ENCODE assay signal across 28 mouse cellular contexts in genomic region chr4:48905196-48905867, GRCm38 (mm10).
DNase-seq lines count a peak whose midpoint lies in the region; ATAC-seq and TF ChIP-seq lines count a peak whose summit lies in the region.
"Had no signal": no experiment of that assay in that cellular context is flagged by ENCODE, and none has a peak within 500 bp of the region (broad histone marks: within the 10 kb centered on the region; RNA-seq: fewer than 3 reads in every experiment).

No protein-coding gene starts in this region.

- H3K9me3 ChIP-seq in hindbrain, embryonic 16.5 days (ENCODE audit: control insufficient read depth, low read length): no peaks in the 10 kb centered on the region
- H3K9me3 ChIP-seq in hindbrain, embryonic 10.5 days: no peaks in the 10 kb centered on the region
- H3K9me3 ChIP-seq in neural tube, embryonic 15.5 days (replicated peaks): no peaks in the 10 kb centered on the region
- H3K9me3 ChIP-seq: embryonic facial prominence, embryonic 12.5 days; G1E; intestine, embryonic 15.5 days; limb, embryonic 15.5 days; midbrain, embryonic 13.5 days; neural tube, embryonic 12.5 days had no signal

- H3K9ac ChIP-seq in hindbrain, embryonic 16.5 days (ENCODE audit: low read depth, low read length): no peak overlapping the region
- no peak overlapping the region for H3K9ac ChIP-seq in neural tube, embryonic 15.5 days (replicated peaks)
- H3K9ac ChIP-seq: embryonic facial prominence, embryonic 12.5 days; intestine, embryonic 15.5 days; limb, embryonic 15.5 days; liver, embryonic 14.5 days; lung, embryonic 14.5 days; midbrain, embryonic 13.5 days; neural tube, embryonic 12.5 days had no signal

- H3K4me1 ChIP-seq in hindbrain, embryonic 16.5 days (ENCODE audit: control insufficient read depth, insufficient read depth, low read depth, low read length): no peaks in the 10 kb centered on the region
- no peaks in the 10 kb centered on the region for H3K4me1 ChIP-seq in hindbrain, embryonic 10.5 days (replicated peaks)
- H3K4me1 ChIP-seq in embryonic fibroblast, embryonic 13.5 days (ENCODE audit: control insufficient read depth, insufficient read depth, low read length): peaks cover 5% of the 10 kb centered on the region; the same call in 1 of the 2 replicates
- H3K4me1 ChIP-seq in neural tube, embryonic 15.5 days: 0 out of 2 replicates have a peak, but pooled peaks cover 6% of the 10 kb centered on the region
- H3K4me1 ChIP-seq: embryonic facial prominence, embryonic 12.5 days; intestine, embryonic 15.5 days; limb, embryonic 15.5 days; midbrain, embryonic 13.5 days; neural tube, embryonic 12.5 days had no signal

- no peaks in the 10 kb centered on the region for H3K27me3 ChIP-seq in hindbrain, embryonic 16.5 days (replicated peaks; ENCODE audit: control insufficient read depth, insufficient read depth, low read length)
- no peaks in the 10 kb centered on the region for H3K27me3 ChIP-seq in hindbrain, embryonic 10.5 days (ENCODE audit: insufficient read depth, poor library complexity, severe bottlenecking)
- H3K27me3 ChIP-seq in neural tube, embryonic 15.5 days (replicated peaks): no peaks in the 10 kb centered on the region
- H3K27me3 ChIP-seq: CH12.LX; embryonic facial prominence, embryonic 12.5 days; intestine, embryonic 15.5 days; limb, embryonic 15.5 days; midbrain, embryonic 13.5 days; neural tube, embryonic 12.5 days had no signal

- 69% methylated on average over 9 of the region's 9 CpGs for WGBS in hindbrain, embryonic 16.5 days
- WGBS in hindbrain, embryonic 10.5 days: 90% methylated on average over 9 of the region's 9 CpGs
- WGBS in neural tube, embryonic 15.5 days: 55% methylated on average over 9 of the region's 9 CpGs

- H3K27ac ChIP-seq in hindbrain, embryonic 16.5 days (ENCODE audit: low read depth, low read length): no peak overlapping the region
- H3K27ac ChIP-seq in hindbrain, embryonic 10.5 days: no peak overlapping the region
- H3K27ac ChIP-seq in embryonic fibroblast, embryonic 13.5 days (ENCODE audit: insufficient read depth, low read length): peak overlapping the region; percentile 26; the same call in 1 of the 2 replicates
- no peak overlapping the region for H3K27ac ChIP-seq in neural tube, embryonic 15.5 days (replicated peaks)
- H3K27ac ChIP-seq: embryonic facial prominence, embryonic 12.5 days; intestine, embryonic 15.5 days; limb, embryonic 15.5 days; liver, embryonic 14.5 days; midbrain, embryonic 13.5 days; neural tube, embryonic 12.5 days; stomach, postnatal 0 days had no signal

- no peak for TF ChIP-seq POLR2A in embryonic fibroblast, embryonic 13.5 days (IDR thresholded peaks at IDR 0.05; ENCODE audit: low read depth, low read length)

- no peak overlapping the region for H3K4me2 ChIP-seq in hindbrain, embryonic 16.5 days (ENCODE audit: low read length)
- H3K4me2 ChIP-seq in neural tube, embryonic 15.5 days: no peak overlapping the region
- H3K4me2 ChIP-seq: embryonic facial prominence, embryonic 12.5 days; heart, embryonic 11.5 days; intestine, embryonic 15.5 days; limb, embryonic 15.5 days; lung, embryonic 14.5 days; midbrain, embryonic 13.5 days; neural tube, embryonic 12.5 days had no signal

- H3K36me3 ChIP-seq in hindbrain, embryonic 16.5 days (ENCODE audit: control insufficient read depth, insufficient read depth, low read length): no peaks in the 10 kb centered on the region
- no peaks in the 10 kb centered on the region for H3K36me3 ChIP-seq in hindbrain, embryonic 10.5 days
- no peaks in the 10 kb centered on the region for H3K36me3 ChIP-seq in neural tube, embryonic 15.5 days
- H3K36me3 ChIP-seq: embryonic facial prominence, embryonic 12.5 days; G1E; intestine, embryonic 15.5 days; limb, embryonic 15.5 days; midbrain, embryonic 13.5 days; neural tube, embryonic 12.5 days had no signal

- ATAC-seq in hindbrain, embryonic 16.5 days: peak; percentile 52; the same call in 1 of the 2 replicates
- 0 out of 2 replicates have a peak, but pooled peaks have one; percentile 61 for ATAC-seq in neural tube, embryonic 15.5 days (ENCODE audit: low FRiP score)
- ATAC-seq: activated CD4-positive, CD25-positive, alpha-beta regulatory T cell, adult 4 months; forebrain, embryonic 14.5 days; intestine, embryonic 15.5 days; midbrain, embryonic 13.5 days had no signal

- no peak overlapping the region for H3K4me3 ChIP-seq in hindbrain, embryonic 16.5 days (ENCODE audit: low read length)
- H3K4me3 ChIP-seq in hindbrain, embryonic 10.5 days: no peak overlapping the region
- H3K4me3 ChIP-seq in embryonic fibroblast, embryonic 13.5 days (ENCODE audit: insufficient read depth, low read length): no peak overlapping the region
- no peak overlapping the region for H3K4me3 ChIP-seq in neural tube, embryonic 15.5 days (replicated peaks)
- H3K4me3 ChIP-seq: embryonic facial prominence, embryonic 12.5 days; intestine, embryonic 15.5 days; limb, embryonic 15.5 days; midbrain, embryonic 13.5 days; neural tube, embryonic 12.5 days had no signal

- no peak for DNase-seq in hindbrain, embryonic 10.5 days (ENCODE audit: low spot score)
- peak; percentile 4 to 5 for DNase-seq in right cerebral cortex, adult 2 months (ENCODE audit: low spot score in 2 of 2)
- DNase-seq in right cerebral cortex, postnatal 36 days (ENCODE audit: low spot score in 2 of 2): no peak
- no peak for DNase-seq in embryo, embryonic 10.5 days (ENCODE audit: low spot score)
- DNase-seq: adrenal gland, postnatal 14 days; B cell, adult 2 months; cerebellum, adult 11 months; cerebellum, postnatal 10 days; gastrocnemius, postnatal 14 days; heart, adult 11 months; kidney, adult 9 months; kidney, postnatal 14 days; lung, embryonic 14.5 days had no signal

- no peak for TF ChIP-seq CTCF in embryonic fibroblast, embryonic 13.5 days (IDR thresholded peaks at IDR 0.05; ENCODE audit: borderline replicate concordance, insufficient read depth, low read length)

Comparison
In these comparisons a context has a peak if more than half of its experiments do, and no peak if none do; other contexts are left out.
1. DNase-seq: peak in right cerebral cortex, adult 2 months (2 of 2); none in hindbrain, embryonic 10.5 days (single experiment), right cerebral cortex, postnatal 36 days (0 of 2) and embryo, embryonic 10.5 days (single experiment).